Mouse (Mus musculus): ENCODE results near the gene Gm49661. TPM values are rescaled to one million over a fixed set of nuclear protein-coding genes. Genes with fewer than 3 reads are reported as not detected.

The Gm49661 gene
- polyA plus RNA-seq (2015; fragmentation: Nextera tagmentation; extraction: Ambion mirVana): 0.68 TPM in 1 of 2 replicates, not detected in the other

DNA sequence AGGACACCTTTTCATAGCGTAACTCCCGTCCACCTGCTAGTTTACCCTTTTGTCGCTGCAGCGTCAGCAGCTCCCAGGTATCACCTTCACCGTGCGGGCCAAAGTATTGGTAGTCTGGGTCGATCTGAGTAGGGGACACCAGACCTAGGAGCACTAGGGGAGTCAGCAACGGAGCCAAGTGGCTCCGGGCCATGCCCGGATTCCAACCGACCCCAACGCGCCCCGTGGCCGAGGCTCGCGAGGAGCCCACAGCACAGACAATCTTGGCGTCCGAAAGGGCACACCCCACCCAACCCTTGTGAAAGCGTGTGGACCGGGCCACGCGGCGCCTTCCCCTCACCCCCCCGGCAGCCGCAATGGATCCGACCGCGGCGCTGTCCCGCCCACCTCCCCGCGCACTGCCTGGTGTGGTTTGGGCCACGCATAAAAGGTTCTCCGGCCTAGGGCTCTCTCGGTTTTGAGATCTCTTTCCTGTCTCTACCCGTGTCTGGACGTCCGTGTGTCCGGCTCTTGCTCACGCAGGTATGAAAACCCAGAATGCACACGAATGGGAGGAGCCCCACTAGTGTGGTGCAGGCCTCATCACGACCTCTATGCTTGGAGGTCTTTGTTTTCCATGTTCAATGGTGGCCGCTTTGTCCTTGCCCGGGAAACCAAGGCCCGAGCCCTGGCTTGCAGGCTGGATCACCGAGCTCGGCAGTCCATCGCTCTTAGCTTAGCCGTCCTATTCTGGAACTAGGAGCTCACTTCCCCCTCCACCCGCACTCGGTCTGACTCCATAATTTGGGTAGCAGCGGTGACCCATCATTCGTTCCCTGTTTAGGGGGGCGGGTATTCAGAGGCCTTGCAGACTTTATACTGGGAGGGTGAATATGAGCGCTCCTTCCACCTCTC, at the start of gene Gm49661, which contains the start of the genes Prdx2 and Rnaseh2a:
Gm49661 (minus strand) TSS at position 193 of the 894 bp plus-strand sequence.
Prdx2 (plus strand) TSS at position 347 of the 894 bp plus-strand sequence.
Rnaseh2a (minus strand) TSS at position 527 of the 894 bp plus-strand sequence.

DNA sequence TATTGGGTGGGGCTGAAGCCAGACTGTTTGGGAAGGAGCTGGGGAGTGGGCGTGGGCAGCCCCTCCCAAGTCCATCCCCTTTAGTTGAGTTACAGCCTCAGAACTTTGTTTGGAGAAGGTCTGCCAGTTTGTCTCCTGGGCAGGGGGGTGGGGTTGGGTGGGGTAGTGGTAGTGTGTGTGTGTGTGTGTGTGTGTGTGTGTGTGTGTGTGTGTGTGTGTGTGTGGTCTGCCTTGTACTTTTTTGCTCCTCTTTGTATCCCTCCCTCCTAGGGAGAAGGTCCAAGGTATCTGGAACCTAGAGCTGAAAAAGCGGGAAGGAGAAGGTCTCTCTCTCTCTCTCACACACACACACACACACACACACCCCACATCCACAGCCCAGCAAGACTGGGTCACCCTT, 45.2 kb upstream of the Gm49661 start, which contains the start of gene Best2:
Best2 (minus strand) TSS at position 101 of the 400 bp plus-strand sequence.

GRCm38 (mm10) chr8:84990349-84990748, 21.1 kb upstream of the Gm49661 start, which contains the start of gene Hook2:
Gene Hook2, plus strand, starts transcription at chr8:84990603.

GRCm38 (mm10) chr8:84978248-84978940, 9.2 kb upstream of the Gm49661 start, which contains the start of gene Junb:
Gene Junb, minus strand, starts transcription at chr8:84978718.

GRCm38 (mm10) chr8:84946528-84947240, 22.5 kb downstream of the Gm49661 start, which contains the start of gene Rtbdn:
Gene Rtbdn, plus strand, starts transcription at chr8:84946991.

DNA sequence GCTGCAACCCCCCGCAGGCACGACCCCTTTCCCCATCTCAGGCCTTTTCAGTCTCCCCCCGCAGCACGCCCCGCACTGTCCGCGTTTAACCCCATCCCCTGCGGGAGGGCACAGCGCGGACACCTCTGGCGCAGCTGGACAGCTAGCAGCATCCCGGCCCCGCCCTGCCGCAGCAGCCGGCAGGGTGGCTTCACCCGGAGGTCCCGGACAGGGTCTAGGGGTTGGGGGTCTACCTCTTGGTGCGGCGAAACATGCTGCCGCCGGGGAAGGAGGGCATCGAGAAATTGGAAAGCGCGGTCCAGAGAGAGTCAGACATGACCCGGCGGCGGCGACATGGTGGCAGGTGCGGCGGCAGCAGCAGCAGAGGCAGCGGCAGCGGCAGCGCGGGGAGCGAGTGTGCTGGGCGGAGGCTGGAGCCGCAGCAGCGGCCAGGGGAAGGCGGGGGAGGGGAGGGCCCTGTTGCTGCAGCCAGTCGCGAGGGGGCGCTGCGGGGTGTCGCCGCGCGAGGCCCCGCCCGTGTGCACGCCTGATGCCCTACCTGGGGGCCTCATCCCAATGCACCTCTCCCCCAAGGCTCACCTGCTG, 32.2 kb downstream of the Gm49661 start, which contains the start of gene Mast1:
Mast1 (minus strand) TSS at position 398 of the 585 bp plus-strand sequence.

Small RNA genes lying within 50 kb of the gene (microRNA-seq; reads per million reads assigned to microRNA genes)
- gene Gm24197: not detected

Other genes starting within 250 kb of the Gm49661 start
- 2.8 and 3.3 TPM in 2 replicates for gene G430095P16Rik, start 246.4 kb downstream of the Gm49661 start, polyA plus RNA-seq (2015; fragmentation: Nextera tagmentation; extraction: Ambion mirVana)
- 33.7 and 35.4 TPM in 2 replicates for gene Nfix, start 169.1 kb downstream of the Gm49661 start, polyA plus RNA-seq (2015; fragmentation: Nextera tagmentation; extraction: Ambion mirVana)
- gene Dand5, start 146.6 kb downstream of the Gm49661 start, polyA plus RNA-seq (2015; fragmentation: Nextera tagmentation; extraction: Ambion mirVana): 1.9 and 3.5 TPM in 2 replicates
- 28.0 and 29.7 TPM in 2 replicates for gene Gadd45gip1, start 137.9 kb downstream of the Gm49661 start, polyA plus RNA-seq (2015; fragmentation: Nextera tagmentation; extraction: Ambion mirVana)
- gene Rad23a, start 128.8 kb downstream of the Gm49661 start, polyA plus RNA-seq (2015; fragmentation: Nextera tagmentation; extraction: Ambion mirVana): 83.9 and 85.7 TPM in 2 replicates
- 351 and 422 TPM in 2 replicates for gene Calr, start 122.5 kb downstream of the Gm49661 start, polyA plus RNA-seq (2015; fragmentation: Nextera tagmentation; extraction: Ambion mirVana)
- gene Farsa, start 112.4 kb downstream of the Gm49661 start, polyA plus RNA-seq (2015; fragmentation: Nextera tagmentation; extraction: Ambion mirVana): 41.1 and 45.6 TPM in 2 replicates
- 15.2 and 20.5 TPM in 2 replicates for gene Syce2, start 97.3 kb downstream of the Gm49661 start, polyA plus RNA-seq (2015; fragmentation: Nextera tagmentation; extraction: Ambion mirVana)
- gene Gcdh, start 75.5 kb downstream of the Gm49661 start, polyA plus RNA-seq (2015; fragmentation: Nextera tagmentation; extraction: Ambion mirVana): 14.2 and 14.6 TPM in 2 replicates
- gene Klf1, start 67.5 kb downstream of the Gm49661 start, polyA plus RNA-seq (2015; fragmentation: Nextera tagmentation; extraction: Ambion mirVana): 0.18 and 0.27 TPM in 2 replicates
- 12.4 and 16.0 TPM in 2 replicates for gene Dnase2a, start 60.9 kb downstream of the Gm49661 start, polyA plus RNA-seq (2015; fragmentation: Nextera tagmentation; extraction: Ambion mirVana)
- 0.29 and 0.31 TPM in 2 replicates for gene Mast1, start 32.1 kb downstream of the Gm49661 start, polyA plus RNA-seq (2015; fragmentation: Nextera tagmentation; extraction: Ambion mirVana)
- gene Rtbdn, start 22.4 kb downstream of the Gm49661 start, polyA plus RNA-seq (2015; fragmentation: Nextera tagmentation; extraction: Ambion mirVana): 0.13 TPM in 1 of 2 replicates, not detected in the other
- gene Prdx2, start 154 bp upstream of the Gm49661 start, polyA plus RNA-seq (2015; fragmentation: Nextera tagmentation; extraction: Ambion mirVana): 273 and 312 TPM in 2 replicates
- 64.5 and 71.3 TPM in 2 replicates for gene Rnaseh2a, start 334 bp upstream of the Gm49661 start, polyA plus RNA-seq (2015; fragmentation: Nextera tagmentation; extraction: Ambion mirVana)
- gene Junb, start 9.3 kb upstream of the Gm49661 start, polyA plus RNA-seq (2015; fragmentation: Nextera tagmentation; extraction: Ambion mirVana): 87.6 and 102 TPM in 2 replicates
- 20.5 and 20.7 TPM in 2 replicates for gene Hook2, start 21.2 kb upstream of the Gm49661 start, polyA plus RNA-seq (2015; fragmentation: Nextera tagmentation; extraction: Ambion mirVana)
- gene Best2, start 45.1 kb upstream of the Gm49661 start, polyA plus RNA-seq (2015; fragmentation: Nextera tagmentation; extraction: Ambion mirVana): not detected in 2 replicates
- gene Asna1, start 55.8 kb upstream of the Gm49661 start, polyA plus RNA-seq (2015; fragmentation: Nextera tagmentation; extraction: Ambion mirVana): 65.8 and 66.1 TPM in 2 replicates
- 79.0 and 83.5 TPM in 2 replicates for gene Trir, start 57.4 kb upstream of the Gm49661 start, polyA plus RNA-seq (2015; fragmentation: Nextera tagmentation; extraction: Ambion mirVana)
- 23.5 and 26.1 TPM in 2 replicates for gene Tnpo2, start 67.5 kb upstream of the Gm49661 start, polyA plus RNA-seq (2015; fragmentation: Nextera tagmentation; extraction: Ambion mirVana)
- gene Fbxw9, start 90.6 kb upstream of the Gm49661 start, polyA plus RNA-seq (2015; fragmentation: Nextera tagmentation; extraction: Ambion mirVana): 32.7 and 34.1 TPM in 2 replicates
- not detected in 2 replicates for gene Gm5741, start 98.5 kb upstream of the Gm49661 start, polyA plus RNA-seq (2015; fragmentation: Nextera tagmentation; extraction: Ambion mirVana)
- gene Dhps, start 102.3 kb upstream of the Gm49661 start, polyA plus RNA-seq (2015; fragmentation: Nextera tagmentation; extraction: Ambion mirVana): 35.2 and 40.8 TPM in 2 replicates
- 111 and 116 TPM in 2 replicates for gene Wdr83os, start 111.3 kb upstream of the Gm49661 start, polyA plus RNA-seq (2015; fragmentation: Nextera tagmentation; extraction: Ambion mirVana)
- 22.6 and 23.3 TPM in 2 replicates for gene Wdr83, start 111.9 kb upstream of the Gm49661 start, polyA plus RNA-seq (2015; fragmentation: Nextera tagmentation; extraction: Ambion mirVana)
- 31.1 and 48.4 TPM in 2 replicates for gene Man2b1, start 113.8 kb upstream of the Gm49661 start, polyA plus RNA-seq (2015; fragmentation: Nextera tagmentation; extraction: Ambion mirVana)
- 1.5 and 1.9 TPM in 2 replicates for gene Zfp791, start 153.7 kb upstream of the Gm49661 start, polyA plus RNA-seq (2015; fragmentation: Nextera tagmentation; extraction: Ambion mirVana)
- gene Cks1brt, start 182.5 kb upstream of the Gm49661 start, polyA plus RNA-seq (2015; fragmentation: Nextera tagmentation; extraction: Ambion mirVana): not detected in 2 replicates